Mouse (Mus musculus) left cerebral cortex, postnatal 14 days (tissue): ENCODE data around the gene Coa4. TPM values are rescaled to one million over a fixed set of nuclear protein-coding genes. Genes with fewer than 3 reads are reported as not detected.
A peak's percentile ranks its signal among the peaks of the same experiment; 100 is the strongest.
"Not testable (repeated sequence)": the region's sequence is repeated elsewhere in the genome, so short reads cannot be mapped to it uniquely, and the experiment has no call there.

ENCODE experiments used
- DNase-seq, 2 experiments: peaks; one replicate each; pipeline ENCODE4 v3.0.0; 2021 to 2022; ENCODE audit warnings: low spot score in 2 of 2, mixed read lengths in 1 of 2
- intact Hi-C: fragments of 180-260 bp; cut with DNase I; formaldehyde crosslinking; loops from one replicate; pipeline ENCODE4 v1.15.1; 2025
- total RNA-seq, 2 experiments: library from RNA; stranded (reverse); gene quantifications; 2 replicates each; pipeline ENCODE4 v1.2.3; 2021

The Coa4 gene
- total RNA-seq, 2 experiments from 2014 or later, result 9.4 to 10.6 TPM

- intact Hi-C loops, result loop anchor here (5.0 kb wide), 1 partner anchor 57 kb away; the partner anchor contains the start of genes Mrpl48 and Rab6a
- peak; percentile 69 to 82 for DNase-seq
These were observed 13.6 kb downstream of the Coa4 start for GRCm38 (mm10) chr7:100550338-100551007.

DNA sequence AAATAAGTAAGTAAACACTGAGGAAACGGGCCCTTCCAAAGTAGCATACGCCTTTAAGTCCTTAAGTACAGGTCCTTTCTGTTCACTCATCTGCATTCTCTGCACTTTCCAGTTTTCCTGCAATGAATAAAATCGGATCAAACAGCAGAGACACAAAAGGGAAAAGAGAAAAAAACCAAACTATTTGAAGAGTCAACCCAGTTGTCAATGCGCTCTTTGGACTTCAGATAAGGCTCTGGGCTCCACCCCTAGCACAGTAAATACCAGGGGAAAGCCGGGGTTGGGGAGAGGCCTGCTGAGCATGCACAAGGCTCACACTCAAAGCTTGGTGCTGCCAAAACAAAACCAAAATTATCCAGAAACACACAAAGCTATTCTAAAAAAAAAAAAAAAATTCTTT lies 18.1 kb downstream of the Coa4 start:
- no peak for DNase-seq
- intact Hi-C loops, result loop anchor here (5.0 kb wide), 1 partner anchor 52 kb away; the partner anchor contains the start of genes Mrpl48 and Rab6a

DNA sequence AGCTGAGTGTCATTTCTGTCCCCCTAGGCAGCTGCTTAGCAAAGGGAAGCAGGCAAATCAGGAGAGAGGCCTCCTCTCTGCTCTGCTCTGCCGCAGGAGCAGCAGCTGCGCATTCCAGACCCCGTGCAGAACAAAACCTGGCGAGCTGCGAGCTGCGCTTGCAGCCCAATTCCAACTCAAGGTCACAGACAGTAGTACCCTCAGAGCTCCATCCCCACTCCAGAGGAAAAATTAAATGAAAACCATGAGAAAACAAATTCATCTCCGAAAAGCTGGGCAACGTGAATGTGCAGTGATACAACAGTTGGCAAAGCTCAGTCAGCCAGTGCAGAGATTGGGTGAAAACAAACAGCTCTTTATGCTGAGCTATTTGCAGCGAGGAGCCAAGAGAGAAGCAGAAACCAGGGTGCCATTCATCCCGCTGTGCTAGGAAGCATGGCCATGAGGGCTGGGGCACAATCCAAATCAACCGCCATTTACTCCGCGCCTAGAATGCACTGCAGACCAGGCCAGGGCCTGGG lies 18.6 kb downstream of the Coa4 start:
- intact Hi-C loops, result no loop called here
- peak; percentile 57 to 65 for DNase-seq

DNA sequence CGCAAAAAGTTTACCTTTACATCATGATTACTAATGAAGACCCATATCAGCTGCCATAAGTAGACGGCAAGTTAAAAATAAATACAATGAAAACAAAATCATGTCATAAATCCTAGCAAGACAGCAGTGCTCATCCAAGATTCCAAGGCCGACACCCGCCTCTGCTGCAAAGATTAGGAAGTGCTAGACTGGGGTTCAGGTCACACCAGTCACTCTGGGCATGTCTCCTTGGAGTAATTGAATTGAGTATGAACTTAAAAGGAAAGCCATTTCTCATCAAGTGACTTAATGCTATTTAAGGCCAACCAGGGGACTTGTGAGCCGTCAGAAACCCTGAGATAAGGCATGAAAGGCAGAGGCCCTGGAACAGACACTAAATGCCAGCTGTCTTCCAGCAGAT lies 20.4 kb downstream of the Coa4 start:
- intact Hi-C loops, result no loop called here

DNA sequence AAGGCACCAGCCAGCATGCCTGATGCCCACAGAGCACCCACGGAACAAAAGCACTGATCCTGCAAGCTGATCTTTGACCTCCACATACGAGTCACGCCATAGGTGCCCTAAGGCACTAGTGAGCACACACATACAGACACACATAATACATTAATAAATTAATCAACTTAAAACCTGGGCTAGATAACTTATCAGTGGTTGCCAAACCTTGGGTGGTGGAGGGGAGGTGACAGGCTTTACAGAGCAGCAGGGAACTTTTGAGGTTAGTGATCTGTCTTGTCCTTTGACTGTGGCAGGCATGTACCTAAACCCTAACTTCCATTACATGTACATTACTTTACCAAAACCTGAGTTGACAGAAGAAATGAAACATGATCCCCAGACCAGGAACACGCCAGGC lies 22.5 kb downstream of the Coa4 start:
- DNase-seq, result no peak
- intact Hi-C loops, result no loop called here

More for the DNA sequence above, 20.4 kb downstream of the Coa4 start:
- DNase-seq, result no peak

- intact Hi-C loops, result no loop called here
- DNase-seq, result no peak
These were observed 25.2 kb downstream of the Coa4 start for GRCm38 (mm10) chr7:100561861-100562587.

DNA sequence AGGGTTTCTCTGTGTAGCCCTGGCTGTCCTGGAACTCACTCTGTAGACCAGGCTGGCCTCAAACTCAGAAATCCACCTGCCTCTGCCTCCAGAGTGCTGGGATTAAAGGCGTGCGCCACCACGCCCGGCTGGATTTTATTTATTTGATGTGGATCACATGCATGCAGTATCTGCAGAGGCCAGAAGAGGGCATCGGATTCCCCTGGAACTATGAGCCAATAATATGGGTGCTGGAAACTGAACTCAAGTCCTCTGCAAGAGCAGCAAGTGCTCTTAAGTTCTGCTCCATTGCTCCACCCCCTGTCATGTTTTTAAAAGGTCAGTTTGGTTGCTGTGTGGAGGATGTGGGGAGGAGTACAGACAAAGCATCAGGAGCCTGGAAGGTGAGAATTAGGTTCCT lies 30.4 kb downstream of the Coa4 start:
- DNase-seq, intact Hi-C loops: not testable (repeated sequence)

GRCm38 (mm10) chr7:100569907-100570306 lies 33.0 kb downstream of the Coa4 start:
- no peak for DNase-seq
- intact Hi-C loops, result no loop called here

- no peak for DNase-seq
- intact Hi-C loops, result no loop called here
These were observed 34.3 kb downstream of the Coa4 start for GRCm38 (mm10) chr7:100570930-100571715.

- no peak for DNase-seq
- intact Hi-C loops, result no loop called here
These were observed 35.2 kb downstream of the Coa4 start for GRCm38 (mm10) chr7:100572061-100572460.

DNA sequence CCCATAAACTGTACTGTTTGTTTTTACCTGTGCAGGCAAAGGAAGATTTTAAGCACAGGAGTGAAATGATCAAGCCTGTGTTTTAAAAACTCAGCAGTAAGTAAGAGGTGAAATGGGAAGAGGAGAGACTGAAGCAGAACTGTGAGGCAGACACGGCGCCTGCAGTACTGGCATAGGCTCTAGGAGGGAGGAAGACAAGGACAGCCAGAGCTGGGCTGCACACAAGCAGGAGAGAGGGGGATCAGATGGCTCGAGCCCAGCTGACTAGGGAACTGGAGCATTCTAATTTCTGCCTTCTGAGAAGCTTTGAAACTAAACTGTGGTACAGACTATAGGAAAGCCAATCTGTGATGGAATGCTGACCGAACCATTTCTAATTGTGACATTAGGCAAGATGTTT lies 35.8 kb downstream of the Coa4 start:
- peak in 1 of 2 experiments; percentile 20 for DNase-seq
- intact Hi-C loops, result no loop called here

DNA sequence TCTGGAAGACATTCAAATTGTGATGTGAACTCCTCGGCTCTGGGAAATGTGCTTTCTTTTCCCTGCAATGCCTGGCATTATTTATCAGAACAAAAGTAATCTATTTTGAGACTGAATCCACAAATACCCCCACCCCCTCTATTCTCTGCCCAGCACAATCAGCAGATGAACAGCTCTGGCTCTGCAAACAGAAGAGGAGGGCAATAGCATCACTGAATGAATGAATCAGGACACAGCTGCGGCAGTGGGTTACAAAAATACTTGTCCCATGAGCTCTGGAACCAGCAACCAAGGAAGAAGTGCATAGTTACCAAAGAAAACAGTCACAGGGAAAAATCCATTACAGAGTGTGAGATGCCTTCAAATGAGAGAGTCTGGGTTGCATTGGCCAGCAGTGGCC lies 41.9 kb downstream of the Coa4 start:
- intact Hi-C loops, result no loop called here
- peak in 1 of 2 experiments; percentile 48 for DNase-seq

- no peak for DNase-seq
- intact Hi-C loops, result loop anchor here (10.0 kb wide), 1 partner anchor 47 kb away; the partner anchor contains the start of gene Coa4
These were observed 45.4 kb downstream of the Coa4 start for GRCm38 (mm10) chr7:100582235-100582634.

GRCm38 (mm10) chr7:100582727-100583236 lies 45.9 kb downstream of the Coa4 start:
- DNase-seq, result peak; percentile 89 to 90
- intact Hi-C loops, result loop anchor here (10.0 kb wide), 1 partner anchor 48 kb away; the partner anchor contains the start of gene Coa4

GRCm38 (mm10) chr7:100589816-100590215 lies 52.9 kb downstream of the Coa4 start:
- no peak for DNase-seq
- intact Hi-C loops, result loop anchor here (10.0 kb wide), 1 partner anchor 55 kb away; the partner anchor contains the start of gene Coa4

Other genes starting within 250 kb of the Coa4 start
- gene C2cd3, start 164.8 kb upstream of the Coa4 start, total RNA-seq, result 10 to 100 TPM; 16.9 to 18.2 TPM
- gene Ppme1, start 164.8 kb upstream of the Coa4 start, total RNA-seq, result 100 to 1,000 TPM; 155 to 156 TPM
- gene Ucp3, start 64.1 kb upstream of the Coa4 start, total RNA-seq, result 1 to 10 TPM; 1.2 to 1.7 TPM
- 10 to 100 TPM; 67.7 to 85.6 TPM for gene Ucp2, start 43.7 kb upstream of the Coa4 start, total RNA-seq
- gene Dnajb13, start 22.1 kb upstream of the Coa4 start, total RNA-seq, result under 1 TPM; 0.36 to 0.66 TPM
- gene Rab6a, start 70.3 kb downstream of the Coa4 start, total RNA-seq, result 100 to 1,000 TPM; 389 to 396 TPM
- 10 to 100 TPM; 54.5 to 55.7 TPM for gene Mrpl48, start 71.2 kb downstream of the Coa4 start, total RNA-seq
- 10 to 100 TPM; 41.6 to 54.0 TPM for gene Plekhb1, start 125.3 kb downstream of the Coa4 start, total RNA-seq
- gene Fam168a, start 169.6 kb downstream of the Coa4 start, total RNA-seq, result 100 to 1,000 TPM; 299 to 305 TPM